Mouse (Mus musculus): ENCODE data around the gene Otulin. TPM values are rescaled to one million over a fixed set of nuclear protein-coding genes. Genes with fewer than 3 reads are reported as not detected.
A peak's percentile ranks its signal among the peaks of the same experiment; 100 is the strongest.

The Otulin gene
- polyA plus RNA-seq, 1 experiment = 43.1 TPM

DNA sequence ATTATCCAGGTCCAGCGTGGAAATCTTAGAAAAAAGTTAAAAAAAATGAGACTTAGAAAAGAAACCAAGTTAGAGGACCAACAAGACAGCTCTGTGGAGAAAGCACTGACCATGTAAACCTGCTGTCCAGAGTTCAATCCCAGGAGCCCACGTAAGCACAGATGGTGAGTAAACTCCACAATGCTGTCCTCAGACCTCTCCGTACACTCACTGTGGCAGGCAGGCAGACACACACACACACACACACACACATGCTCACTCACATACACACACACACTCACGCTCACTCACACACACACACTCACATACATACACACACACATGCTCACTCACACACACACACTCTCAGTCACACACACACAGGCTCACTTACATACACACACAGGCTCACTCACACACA lies 17.2 kb downstream of the Otulin start:
- no peaks in the 10 kb centered on the region for H3K27me3 ChIP-seq (ENCODE audit: control insufficient read depth, insufficient read depth, low read length)
- no peak overlapping the region for H3K27ac ChIP-seq (ENCODE audit: control insufficient read depth, insufficient read depth, low read length)
- no peak overlapping the region for H3K4me3 ChIP-seq (ENCODE audit: control insufficient read depth, insufficient read depth, low read length)
- H3K4me1 ChIP-seq (replicated peaks; ENCODE audit: control insufficient read depth, insufficient read depth, low read length) = no peaks in the 10 kb centered on the region
- H3K36me3 ChIP-seq (ENCODE audit: control insufficient read depth, insufficient read depth, low read length) = peaks cover 48% of the 10 kb centered on the region
- 98% methylated on average over 4 of the region's 4 CpGs for WGBS
- no peak for DNase-seq
- TF ChIP-seq CTCF (IDR thresholded peaks at IDR 0.05; ENCODE audit: borderline replicate concordance, control insufficient read depth, extremely low read depth, insufficient read depth, low read length, poor library complexity) = no peak
- TF ChIP-seq POLR2A (IDR thresholded peaks at IDR 0.05; ENCODE audit: control insufficient read depth, extremely low read depth, insufficient read depth, low read length, poor library complexity) = no peak

DNA sequence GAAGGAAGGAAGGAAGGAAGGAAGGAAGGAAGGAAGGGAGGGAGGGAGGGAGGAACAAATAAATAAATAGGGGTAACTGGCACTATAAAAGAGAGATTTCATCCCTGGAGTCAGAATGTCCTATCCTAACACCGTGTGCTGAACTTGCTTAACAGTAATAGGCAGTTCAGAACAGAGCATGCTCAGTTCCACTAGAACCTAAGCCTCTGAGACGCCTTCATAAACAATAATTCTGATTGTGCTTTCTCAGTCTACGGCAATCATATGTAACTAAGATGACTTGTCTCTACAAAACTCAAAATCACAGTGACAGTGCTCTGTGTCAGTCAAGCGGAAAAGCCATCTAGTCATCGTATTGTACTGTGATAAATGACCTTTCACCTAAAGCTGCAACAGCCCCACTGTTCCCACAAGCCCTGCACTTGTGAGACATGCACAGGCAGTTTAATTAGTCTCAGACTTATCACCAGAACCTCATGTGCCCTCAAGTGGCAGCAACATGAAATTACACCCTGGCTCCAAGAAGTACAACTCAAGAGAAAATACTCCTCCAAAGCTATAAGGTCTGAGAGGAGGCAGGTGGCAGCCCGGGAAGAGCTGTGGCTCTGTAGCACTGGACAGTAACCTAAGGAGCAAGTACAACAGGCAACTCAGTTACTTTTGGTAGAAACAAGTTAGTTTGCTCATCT lies 17.8 kb downstream of the Otulin start:
- no peak overlapping the region for H3K4me3 ChIP-seq (ENCODE audit: control insufficient read depth, insufficient read depth, low read length)
- peak; percentile 61 for DNase-seq
- H3K4me1 ChIP-seq (replicated peaks; ENCODE audit: control insufficient read depth, insufficient read depth, low read length) = no peaks in the 10 kb centered on the region
- no peak overlapping the region for H3K27ac ChIP-seq (ENCODE audit: control insufficient read depth, insufficient read depth, low read length)
- H3K36me3 ChIP-seq (ENCODE audit: control insufficient read depth, insufficient read depth, low read length) = peaks cover 47% of the 10 kb centered on the region
- 57% methylated on average over 6 of the region's 6 CpGs for WGBS
- H3K27me3 ChIP-seq (ENCODE audit: control insufficient read depth, insufficient read depth, low read length) = no peaks in the 10 kb centered on the region
- TF ChIP-seq CTCF (IDR thresholded peaks at IDR 0.05; ENCODE audit: borderline replicate concordance, control insufficient read depth, extremely low read depth, insufficient read depth, low read length, poor library complexity) (no peak), POLR2A (IDR thresholded peaks at IDR 0.05; ENCODE audit: control insufficient read depth, extremely low read depth, insufficient read depth, low read length, poor library complexity) (no peak)

DNA sequence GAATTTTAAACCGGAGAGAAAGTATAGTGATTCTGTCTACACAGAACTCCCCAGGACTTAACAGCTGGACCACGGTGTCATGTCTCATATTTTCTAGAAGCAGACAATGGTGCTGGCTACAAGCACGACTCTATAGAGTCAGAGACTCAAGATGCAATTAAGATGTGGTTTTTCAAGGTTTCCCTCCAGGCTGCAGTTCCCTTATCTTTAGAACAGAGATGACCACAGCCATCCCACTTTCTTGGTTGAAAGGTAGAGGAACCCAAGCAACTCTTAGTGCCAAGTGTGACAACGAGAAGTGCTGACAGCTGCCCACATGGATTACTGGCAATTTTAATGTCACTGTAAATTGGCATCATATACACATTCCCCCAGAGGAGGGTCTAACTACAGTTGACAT lies 20.9 kb downstream of the Otulin start:
- no peak for DNase-seq
- Histone ChIP-seq H3K27ac (ENCODE audit: control insufficient read depth, insufficient read depth, low read length) (no peak overlapping the region), H3K4me1 (replicated peaks; ENCODE audit: control insufficient read depth, insufficient read depth, low read length) (no peaks in the 10 kb centered on the region), H3K27me3 (ENCODE audit: control insufficient read depth, insufficient read depth, low read length) (no peaks in the 10 kb centered on the region), H3K36me3 (ENCODE audit: control insufficient read depth, insufficient read depth, low read length) (peaks cover 52% of the 10 kb centered on the region), H3K4me3 (ENCODE audit: control insufficient read depth, insufficient read depth, low read length) (no peak overlapping the region)
- no peak for TF ChIP-seq POLR2A (IDR thresholded peaks at IDR 0.05; ENCODE audit: control insufficient read depth, extremely low read depth, insufficient read depth, low read length, poor library complexity)
- TF ChIP-seq CTCF (IDR thresholded peaks at IDR 0.05; ENCODE audit: borderline replicate concordance, control insufficient read depth, extremely low read depth, insufficient read depth, low read length, poor library complexity) = no peak
- WGBS = 62% methylated on average over 4 of the region's 4 CpGs

DNA sequence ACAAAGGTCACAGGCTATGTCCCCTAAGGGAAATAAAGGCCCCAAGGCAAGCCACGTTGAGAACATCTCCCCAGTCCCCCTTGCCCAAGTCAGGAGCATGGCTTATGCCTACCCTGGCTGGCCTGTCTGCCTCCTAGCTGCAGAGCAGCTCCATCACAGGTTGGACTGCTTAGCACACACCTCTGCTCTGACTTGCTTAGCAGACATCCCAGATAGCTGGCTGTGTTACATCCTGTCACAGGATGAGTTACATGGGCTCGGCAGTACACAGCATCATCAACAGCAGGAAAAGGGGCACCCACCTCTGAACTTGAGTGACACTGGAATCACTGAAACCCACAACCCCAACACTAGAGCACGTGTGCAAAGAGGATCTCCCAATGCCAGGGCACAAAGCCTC lies 25.2 kb downstream of the Otulin start:
- peaks cover 34% of the 10 kb centered on the region for H3K36me3 ChIP-seq (ENCODE audit: control insufficient read depth, insufficient read depth, low read length)
- TF ChIP-seq POLR2A (IDR thresholded peaks at IDR 0.05; ENCODE audit: control insufficient read depth, extremely low read depth, insufficient read depth, low read length, poor library complexity) (no peak), CTCF (IDR thresholded peaks at IDR 0.05; ENCODE audit: borderline replicate concordance, control insufficient read depth, extremely low read depth, insufficient read depth, low read length, poor library complexity) (no peak)
- no peak for DNase-seq
- no peaks in the 10 kb centered on the region for H3K4me1 ChIP-seq (replicated peaks; ENCODE audit: control insufficient read depth, insufficient read depth, low read length)
- no peaks in the 10 kb centered on the region for H3K27me3 ChIP-seq (ENCODE audit: control insufficient read depth, insufficient read depth, low read length)
- no peak overlapping the region for H3K4me3 ChIP-seq (ENCODE audit: control insufficient read depth, insufficient read depth, low read length)
- no peak overlapping the region for H3K27ac ChIP-seq (ENCODE audit: control insufficient read depth, insufficient read depth, low read length)
- 79% methylated on average over 3 of the region's 3 CpGs for WGBS

DNA sequence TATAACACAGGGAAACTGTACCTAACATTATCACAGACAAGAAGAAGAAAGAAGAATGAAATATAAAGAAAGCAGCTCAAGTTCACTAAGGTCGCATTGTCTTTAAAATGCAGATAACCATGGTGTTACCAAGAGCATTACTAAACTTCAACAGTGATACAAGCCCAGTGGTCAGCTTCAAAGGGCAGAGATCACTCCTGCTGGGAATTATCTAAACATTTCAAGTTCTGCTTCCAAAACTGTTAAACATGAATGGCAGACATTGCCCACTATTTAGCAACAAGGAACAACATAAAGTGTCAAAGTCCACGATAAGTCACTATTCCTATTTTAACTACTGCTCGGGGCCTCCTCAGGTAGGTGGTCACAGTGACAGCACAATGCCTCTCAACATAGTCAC lies 25.9 kb downstream of the Otulin start:
- WGBS = 96% methylated on average over 3 of the region's 3 CpGs
- TF ChIP-seq POLR2A (IDR thresholded peaks at IDR 0.05; ENCODE audit: control insufficient read depth, extremely low read depth, insufficient read depth, low read length, poor library complexity) (no peak), CTCF (IDR thresholded peaks at IDR 0.05; ENCODE audit: borderline replicate concordance, control insufficient read depth, extremely low read depth, insufficient read depth, low read length, poor library complexity) (no peak)

DNA sequence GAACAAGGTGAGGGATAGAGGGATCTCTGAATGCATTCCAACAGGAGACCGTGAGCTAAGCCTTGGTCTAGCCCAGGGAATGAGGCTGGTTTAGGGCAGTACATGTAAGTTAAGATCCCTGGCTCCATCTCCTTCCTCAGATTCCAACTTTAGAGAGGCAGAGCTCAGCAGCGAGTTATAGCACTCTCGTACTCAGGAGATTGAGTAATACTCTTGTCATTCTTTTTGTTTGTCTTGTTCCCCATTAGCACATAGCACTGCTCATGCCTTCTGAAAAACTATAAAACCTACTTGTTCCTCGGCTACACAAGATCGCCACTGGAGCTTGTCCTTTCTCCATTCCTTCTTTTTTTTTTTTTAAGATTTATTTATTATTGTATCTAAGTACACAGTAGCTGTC lies 30.0 kb downstream of the Otulin start:
- Histone ChIP-seq H3K4me1 (replicated peaks; ENCODE audit: control insufficient read depth, insufficient read depth, low read length) (peaks cover 24% of the 10 kb centered on the region), H3K27me3 (ENCODE audit: control insufficient read depth, insufficient read depth, low read length) (no peaks in the 10 kb centered on the region), H3K36me3 (ENCODE audit: control insufficient read depth, insufficient read depth, low read length) (peaks cover 10% of the 10 kb centered on the region; the same call in 1 of the 2 replicates), H3K4me3 (ENCODE audit: control insufficient read depth, insufficient read depth, low read length) (no peak overlapping the region), H3K27ac (ENCODE audit: control insufficient read depth, insufficient read depth, low read length) (no peak overlapping the region)
- 97% methylated on average over 5 of the region's 5 CpGs for WGBS
- no peak for DNase-seq
- TF ChIP-seq POLR2A (IDR thresholded peaks at IDR 0.05; ENCODE audit: control insufficient read depth, extremely low read depth, insufficient read depth, low read length, poor library complexity) = no peak
- no peak for TF ChIP-seq CTCF (IDR thresholded peaks at IDR 0.05; ENCODE audit: borderline replicate concordance, control insufficient read depth, extremely low read depth, insufficient read depth, low read length, poor library complexity)

More for the DNA sequence above, 25.9 kb downstream of the Otulin start:
- no peak overlapping the region for H3K27ac ChIP-seq (ENCODE audit: control insufficient read depth, insufficient read depth, low read length)
- no peaks in the 10 kb centered on the region for H3K4me1 ChIP-seq (replicated peaks; ENCODE audit: control insufficient read depth, insufficient read depth, low read length)
- H3K27me3 ChIP-seq (ENCODE audit: control insufficient read depth, insufficient read depth, low read length) = no peaks in the 10 kb centered on the region
- DNase-seq = no peak
- H3K4me3 ChIP-seq (ENCODE audit: control insufficient read depth, insufficient read depth, low read length) = no peak overlapping the region
- peaks cover 29% of the 10 kb centered on the region for H3K36me3 ChIP-seq (ENCODE audit: control insufficient read depth, insufficient read depth, low read length)
